Mouse (Mus musculus): ENCODE results near the gene Urod.

The Urod gene

DNA sequence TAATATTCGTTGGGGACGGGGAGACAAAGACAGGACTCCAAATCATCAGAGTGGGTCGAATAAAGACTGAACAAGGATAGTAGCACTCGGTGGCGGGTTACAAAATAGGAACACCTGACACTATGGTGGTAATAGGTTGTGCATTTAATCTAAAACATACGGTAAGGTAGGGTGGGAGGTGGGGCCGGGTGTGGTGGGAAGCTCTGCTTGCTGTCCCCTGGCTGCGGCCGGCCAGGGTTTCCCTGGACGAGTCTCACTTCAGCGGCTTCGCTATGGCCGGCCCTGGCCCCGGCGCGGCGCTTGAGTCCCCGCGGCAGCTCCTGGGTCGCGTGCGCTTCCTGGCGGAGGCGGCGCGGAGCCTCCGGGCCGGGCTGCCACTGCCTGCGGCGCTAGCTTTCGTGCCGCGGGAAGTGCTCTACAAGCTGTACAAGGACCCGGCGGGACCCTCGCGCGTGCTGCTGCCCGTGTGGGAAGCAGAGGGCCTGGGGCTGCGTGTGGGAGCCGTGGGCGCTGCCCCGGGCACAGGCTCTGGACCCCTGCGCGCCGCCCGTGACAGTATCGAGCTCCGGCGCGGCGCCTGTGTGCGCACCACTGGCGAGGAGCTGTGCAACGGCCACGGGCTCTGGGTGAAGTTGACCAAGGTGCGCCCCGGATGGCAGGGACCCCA is 1.1 kb upstream of the Urod start, which contains the start of gene Hectd3:
Hectd3 (plus strand) TSS at position 187 of the 667 bp plus-strand sequence.
- no peak for DNase-seq (ENCODE audit: low spot score)

DNA sequence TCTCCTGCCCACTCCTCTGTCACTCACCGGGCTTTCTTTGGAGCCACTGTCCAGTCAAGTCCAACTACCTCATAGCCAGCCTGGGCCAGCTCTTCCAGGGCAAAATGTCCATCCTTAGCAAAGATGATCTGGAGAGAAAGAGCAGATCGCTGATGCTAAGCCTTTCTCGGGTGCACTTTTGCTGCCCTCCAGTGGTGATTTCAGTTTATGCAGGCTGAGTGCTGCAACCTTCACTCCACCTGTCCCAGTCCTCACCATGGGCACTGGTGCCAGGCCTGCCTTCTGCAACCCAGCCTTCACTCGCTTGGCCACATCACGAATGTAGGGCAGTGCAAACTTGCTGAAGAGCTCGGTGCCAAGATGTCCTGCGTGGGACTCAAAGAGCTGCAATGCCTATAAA is 2.8 kb downstream of the Urod start:
- no peak for DNase-seq (ENCODE audit: low spot score)

DNA sequence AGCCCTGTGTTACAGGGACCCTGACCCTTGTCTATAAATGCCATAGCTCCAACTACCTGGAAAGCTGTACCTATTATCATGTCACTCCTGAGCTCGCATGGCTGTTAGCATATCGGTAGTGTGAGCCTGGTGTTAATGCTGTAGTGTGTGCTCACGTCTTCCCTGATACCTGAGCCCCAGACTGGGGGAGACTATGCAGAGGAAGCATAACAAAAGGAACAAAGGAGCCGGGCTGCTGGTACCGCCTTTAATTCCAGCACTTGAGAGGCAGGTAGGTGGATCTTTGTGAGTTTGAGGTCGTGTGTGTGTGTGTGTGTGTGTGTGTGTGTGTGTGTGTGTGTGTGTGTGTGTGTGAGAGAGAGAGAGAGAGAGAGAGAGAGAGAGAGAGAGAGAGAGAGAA is 4.5 kb downstream of the Urod start:
- no peak for DNase-seq (ENCODE audit: low spot score)

DNA sequence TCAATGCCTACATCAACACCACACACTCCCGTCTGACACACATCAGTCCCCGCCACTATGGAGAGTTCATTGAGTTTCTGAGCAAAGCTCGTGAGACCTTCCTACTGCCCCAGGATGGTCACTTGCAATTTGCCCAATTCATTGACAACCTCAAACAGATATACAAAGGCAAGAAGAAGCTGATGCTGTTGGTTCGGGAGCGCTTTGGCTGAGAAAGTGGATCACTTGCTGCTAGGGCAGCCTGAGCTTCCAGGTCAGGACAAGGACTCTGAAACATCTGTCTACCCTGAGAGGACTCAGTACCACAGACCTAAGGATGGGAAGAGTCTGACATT is 7.1 kb downstream of the Urod start:
- DNase-seq (ENCODE audit: low spot score): no peak

DNA sequence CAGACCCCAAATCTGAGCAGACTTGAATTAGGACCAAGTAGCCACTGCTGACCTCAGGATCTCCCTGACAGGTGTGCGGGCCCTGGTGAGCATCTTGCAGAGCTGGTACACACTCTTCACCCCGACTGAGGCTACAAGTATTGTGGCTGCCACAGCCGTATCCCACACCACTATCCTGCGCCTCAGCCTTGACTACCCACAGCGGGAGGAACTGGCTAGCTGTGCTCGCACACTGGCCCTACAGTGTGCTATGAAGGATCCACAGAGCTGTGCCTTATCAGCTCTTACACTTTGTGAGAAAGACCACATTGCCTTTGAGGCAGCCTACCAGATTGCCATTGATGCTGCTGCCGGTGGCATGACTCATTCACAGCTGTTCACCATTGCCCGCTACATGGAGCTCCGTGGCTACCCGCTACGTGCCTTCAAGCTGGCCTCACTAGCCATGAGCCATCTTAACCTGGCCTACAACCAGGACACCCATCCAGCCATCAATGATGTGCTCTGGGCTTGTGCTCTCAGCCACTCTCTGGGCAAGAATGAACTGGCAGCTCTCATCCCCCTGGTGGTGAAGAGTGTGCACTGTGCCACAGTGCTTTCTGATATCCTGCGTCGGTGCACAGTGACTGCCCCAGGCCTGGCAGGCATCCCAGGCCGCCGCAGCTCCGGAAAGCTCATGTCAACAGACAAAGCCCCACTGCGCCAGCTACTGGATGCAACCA is 7.7 kb downstream of the Urod start:
- no peak for DNase-seq (ENCODE audit: low spot score)

DNA sequence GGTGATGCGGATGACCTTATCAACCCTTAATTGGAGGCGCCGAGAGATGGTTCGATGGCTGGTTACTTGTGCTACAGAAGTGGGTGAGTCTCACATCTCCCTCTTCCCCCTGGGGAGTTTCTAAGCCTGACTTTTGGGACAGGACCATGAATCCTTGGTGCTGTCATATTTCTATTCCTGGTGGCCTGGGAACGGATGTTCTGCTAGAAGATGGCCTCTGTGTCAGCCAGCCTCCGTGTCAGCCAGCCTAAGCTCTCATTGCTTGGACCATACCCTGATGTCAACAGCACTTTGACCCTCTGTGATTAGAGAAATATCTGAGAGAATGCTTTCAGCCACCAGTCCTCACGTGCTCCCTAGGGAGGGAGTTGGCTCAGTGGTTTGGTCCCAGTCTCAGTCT is 8.5 kb downstream of the Urod start:
- DNase-seq (ENCODE audit: low spot score): no peak

DNA sequence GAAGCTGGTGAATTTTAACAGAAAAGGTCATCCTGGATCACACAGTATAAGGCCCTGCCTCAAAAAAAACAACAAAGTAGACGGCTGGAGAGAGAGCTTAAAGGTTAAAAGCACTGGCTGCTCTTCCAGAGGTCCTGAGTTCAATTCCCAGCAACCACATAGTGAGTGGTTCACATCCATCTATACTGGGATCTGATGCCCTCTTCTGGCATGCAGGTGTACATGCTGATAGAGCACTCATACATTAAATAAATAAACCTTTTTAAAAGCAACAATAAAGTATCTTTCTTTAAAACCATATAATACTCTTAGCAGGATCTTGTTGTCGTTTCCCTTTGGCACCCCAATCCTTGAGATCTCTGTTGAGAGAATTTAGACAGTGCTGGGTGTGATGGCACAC is 17.7 kb downstream of the Urod start:
- DNase-seq (ENCODE audit: low spot score): no peak

DNA sequence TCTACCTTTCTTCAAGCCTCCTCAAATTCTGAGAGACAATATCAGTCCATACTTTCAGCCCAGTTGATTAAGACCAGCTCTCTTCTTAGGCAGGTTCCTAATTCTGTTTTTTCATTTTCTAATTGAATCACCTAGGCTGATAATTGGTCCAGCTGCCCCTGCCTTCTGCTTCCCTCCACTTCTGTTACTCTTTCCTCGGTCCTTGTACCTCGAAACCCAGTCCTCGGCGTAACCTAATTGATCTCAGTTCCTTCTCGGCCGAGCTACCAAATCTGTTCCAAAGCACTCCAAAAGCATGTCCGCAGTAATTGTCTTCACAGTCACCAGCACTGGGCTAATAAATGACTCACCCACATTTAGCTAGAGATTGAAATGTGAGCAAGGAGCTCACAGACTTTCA is 39.3 kb downstream of the Urod start:
- no peak for DNase-seq (ENCODE audit: low spot score)

DNA sequence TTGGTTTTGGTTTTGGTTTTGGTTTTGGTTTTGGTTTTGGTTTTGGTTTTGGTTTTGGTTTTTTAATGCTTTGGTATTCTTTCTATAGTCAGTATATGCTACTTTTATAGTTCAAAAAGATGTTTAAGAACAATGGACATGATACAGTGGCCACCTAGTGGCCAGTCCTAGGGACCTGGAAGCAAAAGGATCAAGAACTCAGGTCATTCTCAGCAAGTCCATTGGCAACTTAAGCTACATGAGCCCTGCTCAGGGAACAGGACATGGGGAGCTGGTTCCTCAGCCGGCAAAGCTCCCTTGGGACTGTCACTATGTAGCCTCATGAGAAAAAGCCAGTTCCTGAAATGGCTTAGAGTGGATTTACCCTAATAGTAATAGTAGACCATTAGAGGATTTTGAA is 42.6 kb downstream of the Urod start:
- no peak for DNase-seq (ENCODE audit: low spot score)

DNA sequence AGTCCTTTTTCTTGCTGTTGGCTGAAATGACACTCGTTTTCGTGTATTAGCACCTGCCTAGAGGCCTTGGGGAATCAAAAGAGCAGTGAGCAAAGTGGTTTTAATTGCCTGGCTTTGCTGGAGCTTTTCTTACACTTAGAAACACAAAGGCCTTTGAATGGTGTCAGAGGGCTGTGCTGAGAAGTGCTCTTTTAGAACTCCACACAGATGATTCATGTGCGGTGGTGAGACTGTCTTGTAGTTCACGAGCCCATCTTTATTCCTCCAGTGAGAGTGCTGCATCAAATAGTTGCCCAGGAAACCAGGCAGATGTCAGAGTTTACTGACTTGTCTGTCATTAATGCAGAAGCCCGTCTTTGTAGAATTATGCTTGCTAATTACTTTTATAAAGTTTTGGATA is 50.2 kb downstream of the Urod start:
- DNase-seq (ENCODE audit: low spot score): no peak

DNA sequence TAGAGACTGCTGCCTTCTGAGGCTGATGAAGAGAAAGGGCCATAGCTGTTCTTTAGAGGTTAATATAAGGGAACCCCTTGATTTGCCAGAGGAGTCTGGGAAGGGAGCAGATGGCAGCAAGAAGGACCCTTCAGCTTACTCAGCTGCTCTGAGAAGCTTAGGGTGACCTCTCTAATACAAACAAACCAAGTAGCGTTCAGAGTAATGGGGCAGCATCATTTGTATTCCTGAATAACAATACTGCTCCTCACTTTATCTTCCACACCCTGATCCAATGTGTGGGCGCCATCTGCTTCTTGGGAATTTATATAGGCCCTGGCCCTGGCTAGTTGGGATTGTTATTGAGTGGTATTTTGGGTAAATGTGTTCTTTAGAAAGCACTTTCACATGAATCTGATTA is 51.5 kb downstream of the Urod start:
- no peak for DNase-seq (ENCODE audit: low spot score)
